Mouse (Mus musculus) embryonic fibroblast, embryonic 13.5 days (primary cell): Measurements from ENCODE around the gene Dlgap4.

Experiments
- CTCF ChIP-seq: IDR thresholded peaks from 2 replicates; pipeline ENCODE4 v1.5.1; 2011; ENCODE audit warnings: mild to moderate bottlenecking, control low read depth, low read length, moderate library complexity, borderline replicate concordance; ENCODE audit not compliant: insufficient read depth
- POLR2A ChIP-seq: IDR thresholded peaks from 2 replicates; pipeline ENCODE4 v1.6.1; 2011; ENCODE audit warnings: low read depth, mild to moderate bottlenecking, control low read depth, low read length, moderate library complexity

DNA sequence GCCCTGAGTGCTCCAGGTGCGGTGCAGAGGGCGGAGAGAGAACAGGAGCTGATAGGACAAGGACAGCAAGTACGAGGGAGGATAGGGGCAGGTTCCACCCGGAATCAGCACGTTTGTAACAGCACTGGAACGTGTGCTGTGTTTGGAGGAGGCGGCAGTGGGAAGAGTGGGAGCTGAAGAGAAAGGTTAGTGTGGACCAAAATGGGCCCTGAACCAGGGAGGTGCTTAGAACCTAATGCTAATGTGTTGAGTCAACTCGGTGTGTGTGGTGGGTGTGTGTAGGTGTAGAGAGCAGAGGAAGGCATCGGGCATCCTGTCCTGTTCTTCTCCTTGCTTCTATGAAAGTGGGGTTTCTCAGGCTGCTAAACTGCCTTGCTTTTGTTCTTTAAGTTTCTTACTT lies 127.8 kb downstream of the Dlgap4 start:
- TF ChIP-seq CTCF, result no peak
- TF ChIP-seq POLR2A, result no peak
